Comparison of ENCODE assay signal across 11 mouse cellular contexts in the genomic region with DNA sequence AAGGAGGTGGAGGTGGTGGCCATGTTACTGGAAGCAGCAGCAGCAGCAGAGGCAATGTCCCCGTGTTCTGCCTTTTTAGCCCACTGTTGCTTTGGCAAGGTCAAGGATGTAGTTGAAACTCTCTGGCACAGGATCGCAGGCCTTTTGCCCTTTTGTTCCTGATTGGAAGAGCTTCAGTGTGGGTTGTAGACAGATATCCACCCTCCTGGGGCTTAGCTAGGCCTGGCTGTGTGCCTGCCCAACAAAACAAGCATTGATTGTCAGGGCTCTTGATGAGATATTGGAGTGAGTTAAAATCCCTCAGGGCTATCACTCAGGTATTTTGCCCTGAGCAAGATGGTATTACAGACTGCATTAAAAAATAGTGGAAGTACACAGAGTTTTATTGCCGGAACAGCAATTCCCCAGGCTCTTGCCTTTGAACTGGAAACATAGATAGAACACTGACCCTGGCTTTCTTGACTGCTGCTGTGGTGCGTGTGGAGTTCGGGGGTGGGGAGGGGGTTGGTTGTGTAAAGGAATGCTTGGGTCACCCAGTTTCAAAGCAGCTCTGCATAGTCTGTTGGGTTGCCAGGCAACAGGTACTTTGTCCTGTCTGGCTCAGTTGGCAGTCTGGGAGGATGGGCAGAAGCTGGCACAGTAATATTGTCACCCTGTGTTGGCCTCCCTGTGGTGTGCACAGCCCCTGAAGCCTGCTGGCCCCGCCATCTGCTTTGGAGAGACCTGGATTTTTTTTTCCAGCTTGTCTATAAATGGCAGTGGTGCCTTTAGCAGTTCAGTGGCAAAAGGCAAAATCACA. TPM values are rescaled to one million over a fixed set of nuclear protein-coding genes. Genes with fewer than 3 reads are reported as not detected.
DNase-seq lines count a peak whose midpoint lies in the region; ATAC-seq lines count a peak whose summit lies in the region.
"Had no signal": no experiment of that assay in that cellular context is flagged by ENCODE, and none has a peak within 500 bp of the region (broad histone marks: within the 10 kb centered on the region; RNA-seq: fewer than 3 reads in every experiment).

No protein-coding gene starts in this region.

- peak; percentile 42 for DNase-seq in layer of hippocampus, adult 11-12 months (ENCODE audit: low spot score)
- no peak for DNase-seq in layer of hippocampus, adult 9-10 months (ENCODE audit: low spot score)
- peak; percentile 63 for DNase-seq in embryo, embryonic 10 days (ENCODE audit: low spot score)
- DNase-seq in heart, embryonic 10.5 days (ENCODE audit: low spot score) = no peak
- peak; percentile 37 for DNase-seq in kidney, postnatal 10 days
- no peak for DNase-seq in natural killer cell, adult 2 months (ENCODE audit: low spot score in 2 of 2)
- no peak for DNase-seq in gastrocnemius, postnatal 10 days
- DNase-seq: lung, embryonic 14.5 days had no signal

- ATAC-seq in midbrain, embryonic 12.5 days (ENCODE audit: low FRiP score, low read depth) = peak; percentile 80

- H3K4me1 ChIP-seq in heart, embryonic 10.5 days = peaks cover 25% of the 10 kb centered on the region
- peaks cover 11% of the 10 kb centered on the region; the same call in 1 of the 2 replicates for H3K4me1 ChIP-seq in midbrain, embryonic 12.5 days

- no peaks in the 10 kb centered on the region for H3K9me3 ChIP-seq in heart, embryonic 10.5 days
- no peaks in the 10 kb centered on the region for H3K9me3 ChIP-seq in midbrain, embryonic 12.5 days

- peak overlapping the region; percentile 70 for H3K27ac ChIP-seq in heart, embryonic 10.5 days
- H3K27ac ChIP-seq in midbrain, embryonic 12.5 days (replicated peaks) = peak overlapping the region; percentile 44; the same call in 1 of the 2 replicates

- H3K36me3 ChIP-seq in heart, embryonic 10.5 days = no peaks in the 10 kb centered on the region
- H3K36me3 ChIP-seq in midbrain, embryonic 12.5 days = no peaks in the 10 kb centered on the region

- H3K4me2 ChIP-seq in midbrain, embryonic 12.5 days (replicated peaks) = no peak overlapping the region
- H3K4me2 ChIP-seq: lung, embryonic 14.5 days had no signal

- WGBS in heart, embryonic 10.5 days = 37% methylated on average over 6 of the region's 6 CpGs
- WGBS in midbrain, embryonic 12.5 days = 12% methylated on average over 6 of the region's 6 CpGs

- no peaks in the 10 kb centered on the region for H3K27me3 ChIP-seq in heart, embryonic 10.5 days (ENCODE audit: insufficient read depth, poor library complexity, severe bottlenecking)
- no peaks in the 10 kb centered on the region for H3K27me3 ChIP-seq in midbrain, embryonic 12.5 days

- H3K9ac ChIP-seq in midbrain, embryonic 12.5 days (replicated peaks) = no peak overlapping the region
- H3K9ac ChIP-seq: lung, embryonic 14.5 days had no signal

- no peak overlapping the region for H3K4me3 ChIP-seq in heart, embryonic 10.5 days
- no peak overlapping the region for H3K4me3 ChIP-seq in midbrain, embryonic 12.5 days

RNA-seq across cellular contexts. Expression of gene Vstm4, which starts 32.5 kb away (rescaled TPM):
- polyA plus RNA-seq in heart, embryonic 10.5 days (2016; fragmentation: Nextera tagmentation; extraction: Ambion mirVana) = 6.1 and 9.5 TPM in 2 replicates
- 5.9 and 6.8 TPM in 2 replicates for polyA plus RNA-seq in midbrain, embryonic 12.5 days (2016; fragmentation: Nextera tagmentation; extraction: Ambion mirVana)
- total RNA-seq in gastrocnemius, postnatal 10 days (2021) = 10 to 100 TPM; 20.0 to 23.4 TPM
- total RNA-seq: CH12.LX; common myeloid progenitor, adult 5-6 weeks had no signal

RNA-seq across cellular contexts. Expression of gene Fam170b, which starts 55.3 kb away (rescaled TPM):
- 0.09 TPM in 1 of 2 replicates, not detected in the other for polyA plus RNA-seq in heart, embryonic 10.5 days (2016; fragmentation: Nextera tagmentation; extraction: Ambion mirVana)
- polyA plus RNA-seq in midbrain, embryonic 12.5 days (2016; fragmentation: Nextera tagmentation; extraction: Ambion mirVana) = not detected in 2 replicates
- not detected for total RNA-seq in gastrocnemius, postnatal 10 days (2021)
- total RNA-seq: CH12.LX; common myeloid progenitor, adult 5-6 weeks had no signal

Comparison
In these comparisons a context has a peak if more than half of its experiments do, and no peak if none do; other contexts are left out.
1. DNase-seq: peak in layer of hippocampus, adult 11-12 months (single experiment), embryo, embryonic 10 days (single experiment) and kidney, postnatal 10 days (single experiment); none in layer of hippocampus, adult 9-10 months (single experiment), heart, embryonic 10.5 days (single experiment), natural killer cell, adult 2 months (0 of 2) and gastrocnemius, postnatal 10 days (single experiment).